Mouse (Mus musculus) gastrocnemius, postnatal 10 days (tissue): ENCODE data around the gene Gon4l. TPM values are rescaled to one million over a fixed set of nuclear protein-coding genes. Genes with fewer than 3 reads are reported as not detected.
A peak's percentile ranks its signal among the peaks of the same experiment; 100 is the strongest.
"Not testable (repeated sequence)": the region's sequence is repeated elsewhere in the genome, so short reads cannot be mapped to it uniquely, and the experiment has no call there.

Experiments
- DNase-seq: peaks from one replicate; pipeline ENCODE4 v3.0.0; 2021; ENCODE audit warnings: mixed read lengths
- long read RNA-seq, 2 experiments: library from polyadenylated mRNA; stranded (forward); transcript quantifications; one replicate each; pipeline ENCODE4 v2.0.0; 2021
- total RNA-seq, 2 experiments: library from RNA; stranded (reverse); gene quantifications; 2 replicates each; pipeline ENCODE4 v1.2.3; 2021

The Gon4l gene
- 10 to 100 TPM; 13.9 to 19.6 TPM for total RNA-seq
- long read RNA-seq, experiment 1, partial matches to known transcripts, result 7 of 10 reads
- long read RNA-seq, experiment 1, other reads (novel, unspliced or antisense), result 3 of 10 reads
- long read RNA-seq, experiment 2, partial matches to known transcripts, result 2 of 3 reads
- long read RNA-seq, experiment 2, other reads (novel, unspliced or antisense), result 1 of 3 reads

DNA sequence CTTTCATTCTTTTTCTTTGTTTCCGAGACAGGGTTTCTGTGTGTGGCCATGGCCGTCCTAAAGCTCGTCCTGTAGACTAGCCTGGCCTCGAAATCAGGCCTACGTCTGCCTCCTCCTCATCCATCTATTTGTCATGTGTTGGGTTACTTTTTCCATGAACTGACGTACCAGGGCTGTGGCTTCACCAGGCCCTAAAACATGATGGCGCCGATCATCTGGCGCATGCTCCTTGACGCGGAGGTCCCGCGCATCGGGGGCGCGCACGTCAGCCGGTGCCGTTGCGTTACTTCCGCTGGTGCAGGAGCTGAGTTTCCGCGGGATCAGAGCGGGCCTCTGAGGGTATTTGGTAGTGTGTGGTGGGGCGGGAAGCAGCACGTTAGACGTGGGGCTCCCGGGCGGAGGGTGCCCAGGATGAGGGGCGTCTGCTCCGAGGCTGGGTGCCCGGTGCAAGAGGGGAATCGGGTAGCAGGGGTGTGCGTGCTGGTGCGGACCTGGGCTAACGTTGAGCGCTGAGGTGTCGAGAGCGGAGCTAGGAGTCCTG, at the start of gene Gon4l:
Gene Gon4l (plus strand): TSS at position 281 of the 541 bp plus-strand sequence.
- DNase-seq, result not testable (repeated sequence)

DNA sequence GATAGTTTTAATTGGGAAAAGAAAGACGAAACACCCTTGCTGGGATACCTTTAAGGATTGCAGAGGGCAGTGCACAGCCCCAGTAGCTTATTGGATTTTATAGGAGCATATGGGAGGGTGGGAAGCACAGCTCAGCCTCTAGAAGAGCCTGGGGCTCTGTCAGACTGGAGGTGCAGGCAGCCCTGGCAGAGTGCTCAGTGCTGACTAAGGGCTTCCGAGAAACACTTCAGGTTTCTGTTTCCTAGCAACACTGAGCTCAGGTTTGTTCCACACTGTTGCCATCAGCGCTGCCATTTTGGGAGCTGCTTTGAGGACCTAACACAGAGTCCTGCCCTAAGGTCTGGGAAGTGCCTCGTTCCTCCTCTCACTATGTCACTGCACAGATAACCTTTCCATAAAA, 48.7 kb upstream of the Gon4l start:
- not testable (repeated sequence) for DNase-seq

DNA sequence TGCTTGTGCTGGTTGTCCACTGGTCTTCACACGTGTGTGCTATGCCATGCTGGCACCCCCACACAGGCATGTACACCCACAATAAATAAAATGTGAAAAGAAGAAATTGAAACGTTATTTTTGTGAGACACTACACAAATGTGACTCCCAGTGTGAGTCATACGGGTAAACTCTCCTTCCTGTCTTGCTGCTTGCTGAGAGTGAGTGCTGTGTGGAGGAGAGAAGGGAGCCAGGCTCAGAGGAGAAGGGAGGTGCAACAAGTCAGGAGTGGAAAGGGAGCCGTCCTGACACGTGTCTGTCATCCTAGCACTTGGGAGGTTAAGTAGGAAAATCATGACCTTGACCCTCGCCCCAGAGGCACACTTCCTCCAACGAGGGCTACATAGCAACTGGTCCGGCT, 48.2 kb upstream of the Gon4l start:
- not testable (repeated sequence) for DNase-seq

DNA sequence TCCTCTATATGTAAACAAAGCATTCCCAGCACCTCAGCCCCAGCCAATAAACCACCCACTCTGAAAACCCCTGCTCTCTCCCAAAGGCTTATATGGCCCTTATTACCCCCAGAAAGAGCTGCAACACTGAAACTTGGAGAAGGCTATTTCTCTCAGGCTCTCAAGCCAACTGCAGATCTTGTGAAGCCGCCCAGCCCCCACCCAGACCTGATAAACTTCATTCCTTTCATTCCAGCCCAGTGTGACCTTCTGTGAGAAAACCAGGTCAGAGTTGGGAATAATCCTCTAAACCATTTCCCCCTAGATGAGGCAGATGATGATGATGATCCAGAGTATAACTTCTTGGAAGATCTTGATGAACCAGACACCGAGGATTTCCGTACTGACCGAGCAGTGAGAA, 47.0 kb upstream of the Gon4l start:
- DNase-seq, result not testable (repeated sequence)

DNA sequence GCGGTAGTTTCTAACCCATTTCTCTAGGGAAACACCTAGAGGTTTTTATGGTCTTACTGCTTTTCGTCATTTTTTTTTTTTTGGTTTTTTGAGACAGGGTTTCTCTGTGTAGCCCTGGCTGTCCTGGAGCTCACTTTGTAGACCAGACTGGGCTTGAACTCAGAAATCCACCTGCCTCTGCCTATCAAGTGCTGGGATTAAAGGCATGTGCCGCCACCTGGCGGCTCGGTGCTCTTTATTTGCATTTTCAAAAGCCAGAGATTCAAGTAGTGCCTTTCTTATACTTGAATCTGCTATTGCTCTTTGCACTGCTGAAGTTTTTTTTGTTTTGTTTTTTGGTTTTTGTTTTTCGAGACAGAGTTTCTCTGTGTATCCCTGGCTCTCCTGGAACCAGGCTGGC, 37.5 kb upstream of the Gon4l start:
- not testable (repeated sequence) for DNase-seq

DNA sequence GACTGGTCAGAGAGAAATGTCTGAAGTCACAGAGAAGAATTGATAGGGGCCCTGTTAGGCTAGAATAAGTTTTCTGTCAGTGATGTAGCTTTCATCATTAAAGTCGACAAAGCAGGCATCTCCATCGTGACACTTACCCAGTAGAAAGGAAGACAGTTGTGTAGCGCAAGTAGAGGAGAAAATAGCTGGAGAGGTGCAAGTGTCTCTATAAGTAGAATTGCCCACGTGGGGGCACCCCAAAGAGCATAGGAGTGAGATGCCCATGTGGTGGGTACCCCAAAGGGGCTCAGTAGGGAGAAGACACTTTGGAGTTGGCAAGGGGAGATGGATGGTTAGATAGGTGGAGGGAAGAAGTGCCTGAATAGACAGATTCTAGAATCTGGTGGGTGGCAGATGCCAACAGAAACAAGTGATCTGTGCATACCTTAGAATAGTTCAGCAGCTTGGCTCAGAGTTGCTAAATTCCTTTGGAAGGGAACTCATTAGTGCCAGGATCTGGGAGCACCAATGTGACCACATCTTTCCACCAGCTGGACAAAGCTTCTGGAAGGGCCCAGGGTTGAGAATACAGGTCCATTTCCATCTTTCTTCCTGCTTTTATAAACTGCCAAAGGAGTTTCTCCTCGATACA, 31.0 kb upstream of the Gon4l start:
- no peak for DNase-seq

DNA sequence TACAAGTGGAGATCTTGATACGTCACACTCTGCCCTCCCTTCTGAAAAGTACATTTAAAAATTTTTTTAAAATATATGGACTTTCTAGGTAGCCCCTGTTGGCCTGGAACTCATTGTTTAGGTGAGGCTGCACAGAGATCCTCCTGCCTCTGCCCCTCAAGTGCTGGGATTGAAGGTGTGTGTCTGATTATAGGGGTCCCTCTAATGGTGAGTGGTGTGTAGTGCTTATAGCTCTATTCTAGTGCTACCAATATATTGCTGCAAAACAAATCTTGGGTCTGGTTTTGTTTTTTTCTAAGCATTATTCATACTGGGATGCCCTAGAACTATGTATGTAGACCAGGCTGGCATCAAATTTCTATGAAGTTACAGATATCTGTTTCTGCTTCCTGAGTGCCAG, 9.3 kb upstream of the Gon4l start:
- no peak for DNase-seq

DNA sequence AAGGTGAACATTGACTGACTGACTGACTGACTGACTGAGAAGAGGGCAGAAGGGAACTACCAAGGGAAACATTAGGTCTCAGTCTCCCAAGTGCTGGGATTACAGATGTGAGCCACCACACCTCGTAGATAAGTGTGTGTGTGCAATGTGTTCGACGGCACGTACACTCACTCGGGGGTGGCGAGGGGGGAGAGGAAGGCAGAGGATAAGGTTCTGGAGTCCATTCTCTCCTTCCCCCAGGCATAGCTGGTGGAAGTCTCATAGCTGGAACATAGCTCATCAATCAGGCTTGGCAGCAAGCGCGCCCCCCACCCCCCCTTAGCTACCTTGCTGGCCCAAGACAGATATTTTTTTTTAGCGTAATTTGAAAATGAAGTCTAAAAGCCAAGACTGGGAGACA, 7.8 kb upstream of the Gon4l start:
- DNase-seq, result no peak

DNA sequence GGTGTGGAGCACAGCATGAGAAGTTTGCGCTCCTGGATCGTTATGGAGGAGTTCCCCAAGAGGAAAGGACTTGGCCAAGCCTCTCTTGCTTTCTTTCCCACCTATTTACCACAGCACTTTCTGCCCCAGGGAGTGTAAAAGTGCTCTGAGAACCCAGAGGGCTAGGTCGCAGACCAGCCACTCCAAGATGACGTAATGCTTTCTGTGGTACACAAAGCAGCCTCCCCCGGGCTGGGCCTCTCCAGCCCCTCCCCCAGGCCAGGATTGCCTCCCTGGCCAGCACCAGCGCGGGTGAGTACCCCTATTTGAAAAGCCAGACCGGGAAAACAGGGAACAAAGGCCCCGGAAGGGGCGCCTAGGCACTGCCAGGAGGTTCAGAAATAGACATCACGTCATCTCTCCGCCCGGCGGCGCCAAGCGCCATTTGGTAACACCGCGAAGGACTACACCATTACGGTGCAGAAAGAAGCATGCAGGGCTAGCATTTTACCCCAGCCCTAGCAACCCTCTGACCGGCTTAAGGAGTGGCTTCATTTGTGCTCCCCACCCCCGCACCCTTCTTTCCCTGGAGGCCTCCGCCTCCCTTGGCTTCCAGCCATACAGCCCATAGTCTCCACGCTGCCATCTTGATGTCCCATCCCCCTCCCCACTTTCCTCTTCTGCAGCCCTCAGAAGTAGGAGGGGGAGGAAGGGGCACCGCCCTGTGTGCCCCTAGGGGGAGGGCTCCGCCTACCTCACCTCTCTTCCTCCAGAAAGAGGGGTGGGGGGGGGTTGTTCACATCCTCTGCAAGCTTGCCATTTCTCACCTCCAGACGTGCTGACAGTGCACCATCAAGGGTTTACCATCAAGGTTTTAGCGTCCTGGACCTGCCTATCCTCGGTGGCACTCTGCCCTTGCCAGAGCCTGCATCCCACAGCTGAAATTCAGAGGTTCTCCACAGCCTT, 3.6 kb upstream of the Gon4l start:
- DNase-seq, result peak; percentile 28

DNA sequence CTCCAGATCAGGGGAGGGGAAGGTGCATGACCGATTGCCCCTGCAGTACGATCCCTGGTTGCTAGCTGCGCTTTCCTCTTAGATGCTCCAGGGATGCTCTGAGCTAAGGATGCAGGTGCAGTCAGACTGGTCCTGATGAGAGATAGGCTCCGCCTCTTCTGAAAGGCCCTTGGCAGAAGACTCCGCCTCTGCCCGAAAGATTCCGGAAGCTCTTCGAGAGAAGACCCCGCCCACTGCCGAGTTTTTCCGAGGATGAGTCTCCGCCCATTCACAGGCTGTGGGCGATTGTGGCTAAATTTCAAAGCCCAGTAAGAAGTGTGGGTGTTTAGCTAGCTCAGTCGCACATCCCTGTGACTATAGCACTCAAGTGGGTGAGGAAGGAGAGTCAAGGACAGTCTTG, 2.6 kb upstream of the Gon4l start:
- DNase-seq, result peak; percentile 11

DNA sequence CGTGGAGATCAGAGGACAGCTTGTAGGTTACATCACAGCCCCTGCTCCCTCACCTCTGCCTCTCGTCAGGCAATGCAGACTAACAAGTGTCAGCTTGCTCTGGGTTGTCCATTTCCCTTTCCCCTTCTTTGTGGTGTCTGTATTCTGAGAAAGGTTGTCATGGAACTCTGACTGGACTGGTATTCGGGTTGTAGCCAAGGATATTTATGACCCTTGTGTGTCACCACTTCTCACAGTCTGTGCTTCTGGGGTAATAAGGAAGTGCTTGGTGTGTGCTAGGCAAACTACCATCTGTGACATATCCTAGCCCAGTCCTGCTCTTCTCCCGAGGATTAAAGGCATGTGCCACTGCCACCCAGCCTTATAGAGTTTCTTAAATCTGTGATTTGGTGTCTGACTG, 14.1 kb downstream of the Gon4l start:
- DNase-seq, result no peak

DNA sequence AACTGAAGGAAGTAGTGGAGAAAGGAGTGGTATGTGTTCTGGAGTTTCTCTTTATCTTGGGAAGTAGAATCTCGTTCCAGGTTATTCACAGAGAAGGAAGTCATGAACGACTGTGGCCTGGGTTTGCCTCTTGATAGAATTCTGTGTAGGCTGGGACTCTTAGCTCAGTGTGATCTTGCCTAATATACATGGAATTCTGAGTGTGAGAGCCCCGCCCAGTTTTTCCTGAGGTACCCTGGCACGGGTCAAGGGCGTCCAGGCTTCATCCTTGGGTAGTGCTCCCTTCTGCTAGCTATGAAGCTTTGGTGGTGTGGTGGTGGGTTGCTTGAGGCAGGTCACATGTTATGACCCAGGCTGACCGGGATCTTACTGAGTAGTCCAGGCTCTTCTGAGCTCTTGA, 20.8 kb downstream of the Gon4l start:
- DNase-seq, result no peak

DNA sequence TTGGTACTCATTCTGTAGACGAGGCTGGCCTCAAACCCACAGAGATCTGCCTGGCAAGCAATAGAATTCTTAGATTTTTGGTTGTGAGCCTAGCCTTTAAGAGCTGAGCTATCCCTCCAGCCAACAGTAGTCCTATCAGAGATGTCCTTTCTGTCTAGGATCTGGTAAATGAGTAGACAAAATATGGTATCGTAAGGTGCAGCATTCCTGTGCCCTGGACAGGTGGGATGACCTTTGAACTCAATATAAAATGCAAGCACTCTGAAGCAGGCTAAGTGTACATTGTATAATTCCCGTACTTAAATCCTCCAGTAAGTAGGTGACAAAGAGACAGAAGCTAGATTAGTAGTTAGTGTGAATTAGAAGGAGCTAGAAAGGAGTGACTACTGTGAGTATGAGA, 27.1 kb downstream of the Gon4l start:
- DNase-seq, result no peak

DNA sequence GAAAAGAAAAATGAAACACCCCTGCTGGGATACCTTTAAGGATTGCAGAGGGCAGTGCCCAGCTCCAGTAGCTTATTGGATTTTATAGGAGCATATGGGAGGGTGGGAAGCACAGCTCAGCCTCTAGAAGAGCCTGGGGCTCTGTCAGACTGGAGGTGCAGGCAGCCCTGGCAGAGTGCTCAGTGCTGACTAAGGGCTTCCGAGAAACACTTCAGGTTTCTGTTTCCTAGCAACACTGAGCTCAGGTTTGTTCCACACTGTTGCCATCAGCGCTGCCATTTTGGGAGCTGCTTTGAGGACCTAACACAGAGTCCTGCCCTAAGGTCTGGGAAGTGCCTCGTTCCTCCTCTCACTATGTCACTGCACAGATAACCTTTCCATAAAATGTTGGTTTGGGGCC, 31.7 kb downstream of the Gon4l start:
- not testable (repeated sequence) for DNase-seq

DNA sequence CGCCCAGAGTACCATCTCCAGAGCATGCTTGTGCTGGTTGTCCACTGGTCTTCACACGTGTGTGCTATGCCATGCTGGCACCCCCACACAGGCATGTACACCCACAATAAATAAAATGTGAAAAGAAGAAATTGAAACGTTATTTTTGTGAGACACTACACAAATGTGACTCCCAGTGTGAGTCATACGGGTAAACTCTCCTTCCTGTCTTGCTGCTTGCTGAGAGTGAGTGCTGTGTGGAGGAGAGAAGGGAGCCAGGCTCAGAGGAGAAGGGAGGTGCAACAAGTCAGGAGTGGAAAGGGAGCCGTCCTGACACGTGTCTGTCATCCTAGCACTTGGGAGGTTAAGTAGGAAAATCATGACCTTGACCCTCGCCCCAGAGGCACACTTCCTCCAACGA, 32.1 kb downstream of the Gon4l start:
- DNase-seq, result not testable (repeated sequence)

DNA sequence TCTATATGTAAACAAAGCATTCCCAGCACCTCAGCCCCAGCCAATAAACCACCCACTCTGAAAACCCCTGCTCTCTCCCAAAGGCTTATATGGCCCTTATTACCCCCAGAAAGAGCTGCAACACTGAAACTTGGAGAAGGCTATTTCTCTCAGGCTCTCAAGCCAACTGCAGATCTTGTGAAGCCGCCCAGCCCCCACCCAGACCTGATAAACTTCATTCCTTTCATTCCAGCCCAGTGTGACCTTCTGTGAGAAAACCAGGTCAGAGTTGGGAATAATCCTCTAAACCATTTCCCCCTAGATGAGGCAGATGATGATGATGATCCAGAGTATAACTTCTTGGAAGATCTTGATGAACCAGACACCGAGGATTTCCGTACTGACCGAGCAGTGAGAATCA, 33.4 kb downstream of the Gon4l start:
- not testable (repeated sequence) for DNase-seq

DNA sequence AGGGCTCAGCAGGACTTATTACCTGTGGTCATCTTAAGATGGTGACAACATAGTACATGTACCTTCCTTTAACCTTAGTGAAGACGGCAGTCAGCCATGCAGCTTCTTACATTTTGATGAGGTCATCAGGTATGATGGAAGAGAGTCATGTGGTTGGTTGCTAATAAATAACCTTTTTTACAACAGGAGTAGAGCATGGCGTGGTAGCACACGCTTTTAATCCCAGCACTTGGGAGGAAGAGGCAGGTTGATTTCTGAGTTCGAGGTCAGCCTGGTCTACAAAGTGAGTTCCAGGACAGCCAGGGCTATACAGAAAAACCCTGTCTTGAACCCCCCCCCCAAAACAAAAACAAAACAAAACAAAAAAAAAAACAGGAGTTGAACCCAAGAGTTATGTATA, 47.5 kb downstream of the Gon4l start:
- not testable (repeated sequence) for DNase-seq

DNA sequence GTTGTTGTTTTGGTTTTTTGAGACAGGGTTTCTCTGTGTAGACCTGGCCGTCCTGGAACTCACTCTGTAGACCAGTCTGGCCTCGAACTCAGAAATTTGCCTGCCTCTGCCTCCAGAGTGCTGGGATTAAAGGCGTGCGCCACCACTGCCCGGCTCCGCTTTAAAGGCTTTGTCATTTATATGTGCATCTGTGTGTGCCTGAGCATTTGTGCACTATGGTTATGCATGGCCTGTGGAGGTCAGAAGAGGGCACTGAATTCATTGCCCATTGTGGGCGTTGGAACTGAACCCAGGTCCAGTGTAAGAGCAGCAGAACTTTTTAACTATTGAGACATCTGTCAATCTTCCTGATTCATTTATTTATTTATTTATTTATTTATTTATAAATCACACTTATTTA, 58.0 kb downstream of the Gon4l start:
- not testable (repeated sequence) for DNase-seq

DNA sequence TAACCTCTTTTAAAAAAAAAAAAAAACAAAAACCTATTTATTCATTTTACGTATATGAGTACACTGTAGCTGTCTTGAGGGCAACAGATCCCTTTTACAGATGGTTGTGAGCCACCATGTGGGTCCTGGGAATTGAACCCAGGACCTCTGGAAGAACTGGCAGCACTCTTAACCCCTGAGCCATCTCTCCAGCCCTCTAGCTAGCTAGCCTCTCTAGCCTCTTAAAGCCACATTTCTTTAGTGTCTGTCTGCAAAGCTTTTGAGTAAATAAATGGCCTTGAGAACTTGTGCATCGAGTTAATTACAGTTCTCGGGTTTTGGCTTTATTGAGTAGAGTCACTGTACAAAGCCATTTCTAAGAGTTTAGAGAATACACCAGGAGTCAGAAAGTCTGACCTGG, 69.8 kb downstream of the Gon4l start:
- no peak for DNase-seq

DNA sequence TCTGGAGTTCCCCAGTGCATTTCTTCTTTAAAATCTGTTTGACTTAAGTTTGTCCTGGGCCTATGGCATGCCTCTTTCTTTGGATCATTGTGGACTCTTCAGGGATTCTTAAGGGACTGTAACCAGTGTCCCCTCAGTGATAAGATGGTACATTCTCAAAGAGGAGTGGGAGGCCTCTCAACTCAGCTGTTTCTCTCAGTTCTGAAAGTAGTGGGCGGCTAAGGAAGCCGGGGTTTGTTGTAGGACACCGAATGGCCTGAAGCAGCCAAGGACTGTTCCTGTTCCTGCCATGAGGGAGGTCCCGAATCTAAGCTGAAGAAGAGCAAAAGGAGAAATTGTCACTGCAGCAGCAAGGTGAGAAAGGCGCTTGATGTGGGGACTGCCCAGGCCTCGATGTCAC, 70.2 kb downstream of the Gon4l start:
- DNase-seq, result no peak

DNA sequence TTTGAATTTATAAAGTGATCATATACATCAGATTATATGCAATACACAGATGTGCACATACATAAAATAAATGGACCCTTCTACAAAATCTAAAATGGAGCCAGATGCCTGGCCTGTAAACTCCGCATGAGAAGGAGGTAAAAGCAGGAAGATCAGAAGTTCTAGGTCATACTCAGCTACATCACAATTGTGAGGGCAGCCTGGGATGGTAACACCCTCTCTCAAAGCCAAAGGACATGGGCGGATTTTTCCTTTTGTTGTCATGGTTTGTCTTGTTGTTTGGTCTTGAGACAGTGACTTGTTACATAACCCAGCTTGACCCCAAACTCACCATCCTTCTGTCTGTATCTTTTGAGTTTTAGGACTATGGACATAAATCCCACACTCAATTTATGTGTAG, 70.7 kb downstream of the Gon4l start:
- DNase-seq, result no peak

DNA sequence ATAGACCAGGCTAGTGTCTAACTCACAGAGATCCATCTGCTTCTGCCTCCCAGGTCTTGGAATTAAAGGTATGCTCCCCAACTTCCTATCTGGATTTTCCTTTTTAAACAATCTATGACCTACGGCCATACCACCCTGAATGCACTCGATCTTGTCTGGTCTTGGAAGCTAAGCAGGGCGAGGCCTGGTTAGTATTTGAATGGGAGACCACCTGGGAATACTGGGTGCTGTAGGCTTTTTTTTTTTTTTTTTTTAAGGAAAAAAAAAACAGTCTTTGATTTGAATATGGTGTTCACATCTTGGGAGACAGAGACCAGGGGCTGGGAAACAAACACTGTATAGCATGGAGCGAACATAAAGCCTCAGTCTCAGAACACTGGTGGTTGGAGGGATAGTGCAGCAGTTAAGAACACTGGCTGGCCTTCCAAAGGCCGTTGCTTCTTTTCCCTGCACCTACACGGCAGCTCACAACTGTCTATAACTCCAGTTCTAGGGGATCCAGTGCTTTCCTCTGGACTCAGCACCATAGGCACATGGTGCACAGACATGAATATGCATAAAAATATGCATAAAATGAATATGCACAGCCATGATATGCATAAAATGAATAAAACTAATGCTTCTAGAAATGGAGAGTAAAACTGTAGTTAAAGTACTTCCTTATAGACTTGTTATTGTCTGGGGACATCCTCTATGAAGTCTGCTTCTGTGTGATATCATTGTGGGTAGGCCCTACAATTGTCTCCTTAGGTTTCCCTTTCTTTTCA, 71.5 kb downstream of the Gon4l start:
- no peak for DNase-seq
